Mouse (Mus musculus) ZHBTc4 (cell line): ENCODE data around the gene Il16.

Experiments used
- DNase-seq: peaks from one replicate; pipeline ENCODE4 v3.0.0-alpha.2; 2011; ENCODE audit warnings: low read depth, low spot score

Gene Il16

DNA sequence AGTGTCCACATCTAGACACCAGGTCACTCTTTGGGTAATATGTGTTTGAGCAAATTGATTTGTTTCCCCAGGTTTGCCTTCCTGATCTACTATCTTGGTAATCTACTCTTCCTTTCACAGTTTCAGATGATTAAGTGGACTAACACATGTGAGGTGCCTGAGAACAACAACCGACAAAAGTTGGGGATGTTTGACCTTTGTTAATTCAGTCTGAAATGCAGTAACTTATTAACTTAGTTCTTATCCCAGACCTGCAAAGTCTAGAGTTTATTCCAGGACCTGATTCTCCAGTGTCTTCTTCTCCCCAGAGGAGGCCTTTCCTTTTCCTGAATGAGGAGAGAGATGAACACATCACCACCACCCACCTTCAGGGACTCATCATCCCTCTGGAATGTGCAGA is 133.6 kb downstream of the Il16 start:
- DNase-seq = no peak

DNA sequence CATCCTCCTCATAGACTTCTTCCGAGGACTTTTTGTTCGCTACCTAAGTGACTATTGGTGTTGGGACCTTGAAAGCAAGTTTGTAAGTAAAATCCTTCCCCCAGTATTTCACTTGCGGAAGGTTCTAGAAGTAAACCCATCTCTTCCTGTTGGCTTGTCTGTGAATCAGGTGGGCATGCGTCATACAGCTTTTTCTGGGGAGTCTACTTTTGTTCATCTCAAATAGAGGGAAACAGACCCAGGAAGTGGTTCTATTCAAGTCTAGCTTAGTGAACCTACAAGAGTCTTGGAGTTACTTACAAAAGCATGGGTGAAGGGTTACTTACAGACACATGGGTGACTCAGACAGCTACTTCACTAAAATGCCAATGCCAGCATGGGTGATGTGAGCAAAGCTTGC is 135.6 kb downstream of the Il16 start:
- DNase-seq = no peak

DNA sequence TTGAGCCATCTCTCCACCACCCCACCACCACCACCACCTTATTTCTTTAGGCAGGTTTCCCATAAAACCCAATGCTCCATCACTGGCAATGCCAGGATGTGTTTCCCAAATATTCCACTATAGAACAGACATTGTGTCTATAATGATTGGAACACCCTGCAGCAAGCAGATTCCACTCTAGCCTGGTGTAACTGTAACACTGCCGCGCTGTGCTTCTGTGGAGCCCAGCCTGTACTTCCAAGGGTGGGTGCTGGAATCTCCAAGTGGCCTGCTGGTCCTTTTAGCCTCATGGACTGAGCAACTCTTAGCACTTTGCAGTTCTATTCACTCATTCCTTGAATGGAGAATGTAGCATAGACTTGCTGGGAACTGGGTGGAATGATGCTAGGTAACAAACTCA is 138.7 kb downstream of the Il16 start:
- DNase-seq = no peak

DNA sequence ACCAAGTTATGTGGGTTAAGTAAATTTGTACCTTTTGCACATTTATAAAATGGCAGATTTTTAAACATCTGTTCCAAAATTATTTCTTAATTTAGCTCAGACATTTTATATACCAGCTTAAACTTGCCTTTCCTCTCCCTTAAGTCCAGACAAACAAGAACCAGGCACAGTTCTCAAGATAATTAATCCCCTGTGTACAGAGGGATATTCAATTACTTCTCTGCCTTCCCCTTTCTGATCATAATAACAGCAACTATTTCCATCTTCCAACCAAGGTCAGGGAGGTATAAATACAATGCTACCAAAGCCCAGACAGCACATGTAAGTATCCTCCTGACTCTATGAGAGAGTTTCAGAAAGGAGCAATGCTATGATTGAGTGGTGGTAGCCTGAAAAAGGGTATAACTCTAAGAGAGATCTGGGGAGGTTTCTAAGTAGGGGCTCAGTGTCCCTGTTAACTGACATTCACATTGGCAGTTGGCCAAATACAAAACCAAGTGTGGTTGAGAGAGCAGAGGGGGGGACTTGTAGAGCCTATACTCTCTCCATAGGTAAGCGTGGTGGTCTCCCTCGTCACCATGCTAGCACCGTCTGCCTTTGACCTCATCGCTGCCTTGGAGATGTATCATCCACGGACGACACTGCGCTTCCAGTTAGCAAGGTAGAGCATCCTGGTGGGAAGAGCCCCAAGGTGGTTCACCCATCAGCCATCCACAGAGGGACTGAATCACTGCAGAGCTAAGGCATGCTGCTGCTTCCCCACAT is 141.2 kb downstream of the Il16 start:
- no peak for DNase-seq

DNA sequence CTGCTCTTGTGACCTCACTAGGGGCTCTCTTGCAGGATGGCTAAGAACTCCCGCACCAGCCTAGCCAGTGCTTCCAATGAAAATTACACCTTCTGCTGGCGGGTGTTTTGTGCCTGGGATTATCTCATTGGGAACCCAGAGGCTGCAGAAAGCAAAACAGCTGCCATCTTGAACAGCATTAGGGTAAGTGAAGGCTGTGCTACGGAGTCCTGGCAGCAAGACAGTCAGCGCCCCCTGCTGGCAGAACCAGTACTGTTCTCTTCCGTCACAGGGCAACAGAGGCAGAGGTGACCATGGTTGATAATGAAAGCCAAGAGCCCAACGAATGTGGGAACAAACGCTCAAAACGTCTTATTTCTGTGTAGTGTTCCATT is 145.6 kb downstream of the Il16 start:
- DNase-seq = peak; percentile 84

DNA sequence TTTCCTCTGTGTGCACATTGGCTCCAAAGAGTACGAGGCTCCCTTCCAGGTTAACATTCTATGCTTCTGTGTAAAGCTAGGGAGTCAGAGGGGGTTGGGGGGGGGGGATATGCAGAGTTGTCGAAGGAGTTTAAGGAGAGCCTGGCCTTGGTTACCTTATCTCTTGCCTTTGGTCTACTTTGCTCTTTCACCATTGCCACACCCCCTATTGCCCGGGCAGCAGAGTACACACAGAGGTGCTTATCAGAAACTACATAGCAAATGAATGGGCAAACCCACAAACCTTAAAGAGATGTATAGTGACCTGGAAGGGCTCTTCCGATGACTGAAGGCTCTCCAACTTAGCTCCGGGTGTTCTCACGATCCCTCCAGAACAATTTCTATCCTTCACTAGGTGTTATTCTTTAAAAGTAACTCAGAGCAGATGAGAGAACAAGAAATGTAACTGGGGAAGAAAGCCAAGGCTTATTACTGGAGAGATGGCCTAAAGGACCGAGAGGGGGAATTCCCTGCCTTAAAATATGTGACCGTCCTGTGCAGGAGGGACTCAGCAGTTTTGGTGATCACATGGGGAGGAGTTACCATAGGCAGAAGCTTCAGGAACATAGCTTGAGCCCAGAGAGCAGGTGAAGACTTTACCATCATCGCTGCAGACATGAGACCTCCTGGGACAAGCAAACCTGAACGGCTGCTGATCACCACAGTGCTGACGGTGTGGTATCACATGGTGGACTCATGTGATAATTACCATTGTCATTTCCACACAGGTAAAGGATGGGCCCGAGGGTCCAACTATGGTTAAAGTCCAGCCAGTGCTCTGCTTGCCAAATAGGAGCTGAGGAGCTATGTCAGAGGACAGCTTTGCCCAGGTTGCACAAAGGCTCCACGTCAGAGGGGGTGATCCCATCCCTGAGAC is 146.3 kb downstream of the Il16 start:
- no peak for DNase-seq

DNA sequence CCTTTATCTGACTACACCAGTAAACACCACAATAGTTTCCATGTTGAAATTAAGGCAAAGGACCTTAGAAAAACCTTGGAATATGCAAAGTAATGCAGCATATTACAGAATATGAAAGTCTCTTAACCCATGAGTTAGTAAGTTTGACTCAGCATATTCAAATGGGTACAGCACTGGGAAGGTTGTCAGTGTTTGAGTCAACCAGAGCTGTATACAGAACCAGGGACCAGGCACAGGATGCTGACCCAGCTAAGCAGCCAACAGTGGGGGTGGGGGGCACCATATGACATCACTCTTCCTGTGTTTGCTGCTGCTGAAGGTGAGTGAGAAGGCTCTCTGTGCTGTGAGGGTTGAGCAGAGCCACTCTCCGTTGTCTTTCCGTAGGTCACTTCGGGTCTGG is 148.5 kb downstream of the Il16 start:
- no peak for DNase-seq

DNA sequence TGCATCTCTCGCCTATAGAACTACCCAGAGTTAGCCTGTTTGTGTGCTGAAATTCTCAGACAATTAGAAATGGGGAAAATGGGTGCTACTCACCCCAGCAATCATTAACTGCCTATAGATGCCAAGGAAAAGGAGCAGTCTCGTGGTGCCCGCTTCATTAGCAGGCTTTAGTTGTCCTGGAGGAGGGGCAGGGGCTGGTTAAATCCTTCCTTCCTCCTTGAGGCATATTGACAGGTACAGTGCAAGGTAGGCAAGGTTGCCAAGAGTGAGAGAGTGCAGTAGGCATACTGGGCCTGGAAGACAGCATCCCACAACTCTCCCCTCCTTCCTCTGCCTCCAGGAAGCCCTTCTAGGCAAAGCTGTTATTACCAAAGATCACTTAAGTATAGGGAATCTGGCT is 151.5 kb downstream of the Il16 start:
- DNase-seq = no peak
